Mouse (Mus musculus) brain, embryonic 14.5 days (tissue): ENCODE measurements around the gene Dnal4. TPM values are rescaled to one million over a fixed set of nuclear protein-coding genes. Genes with fewer than 3 reads are reported as not detected.

ENCODE experiments used
- DNase-seq: peaks from one replicate; pipeline ENCODE4 v3.0.0-alpha.2; 2011; ENCODE audit warnings: low read depth
- CTCF ChIP-seq: fragments of 200-500 bp; IDR thresholded peaks from 2 replicates; pipeline ENCODE4 v1.5.1; 2012; ENCODE audit warnings: inconsistent platforms, mild to moderate bottlenecking, moderate library complexity, borderline replicate concordance; ENCODE audit not compliant: insufficient read depth, insufficient read length; ENCODE audit errors: extremely low read depth
- POLR2A ChIP-seq: fragments of 200-500 bp; IDR thresholded peaks from 2 replicates; pipeline ENCODE4 v1.6.1; 2012; ENCODE audit warnings: mild to moderate bottlenecking, inconsistent platforms, borderline replicate concordance; ENCODE audit not compliant: poor library complexity, insufficient read depth, insufficient read length, severe bottlenecking; ENCODE audit errors: extremely low read depth
- polyA plus RNA-seq: library from polyadenylated mRNA; depleted of rRNA; stranded (reverse); fragments of >200 nt; gene quantifications from 2 replicates; pipeline ENCODE4 v1.2.3, GENCODE M21; 2012

The Dnal4 gene
- polyA plus RNA-seq, 1 experiment: 77.6 TPM

- no peak for DNase-seq
- TF ChIP-seq POLR2A (no peak), CTCF (no peak)
Observed at GRCm38 (mm10) chr15:79810061-79810460, 32.4 kb upstream of the Dnal4 start.

DNA sequence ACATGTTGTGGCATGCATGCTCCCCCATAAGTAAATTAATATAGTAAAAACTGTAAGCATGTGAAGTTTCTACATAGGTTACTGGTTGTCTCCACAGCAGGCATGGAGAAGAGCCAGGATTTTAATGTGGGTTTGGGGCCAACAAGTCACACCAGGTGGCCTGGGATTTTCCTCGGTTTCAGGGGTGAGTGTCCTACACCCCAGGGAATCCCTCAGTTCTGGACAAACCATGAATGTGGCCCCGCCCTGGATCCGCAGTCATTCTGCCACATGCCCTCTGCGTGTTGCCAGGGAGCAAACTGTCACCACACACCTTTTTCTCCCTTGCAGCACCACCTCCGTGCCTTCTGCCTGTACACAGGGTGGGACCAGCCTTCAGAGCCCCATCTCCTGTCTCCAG is 31.0 kb upstream of the Dnal4 start:
- no peak for DNase-seq
- TF ChIP-seq POLR2A (no peak), CTCF (no peak)

DNA sequence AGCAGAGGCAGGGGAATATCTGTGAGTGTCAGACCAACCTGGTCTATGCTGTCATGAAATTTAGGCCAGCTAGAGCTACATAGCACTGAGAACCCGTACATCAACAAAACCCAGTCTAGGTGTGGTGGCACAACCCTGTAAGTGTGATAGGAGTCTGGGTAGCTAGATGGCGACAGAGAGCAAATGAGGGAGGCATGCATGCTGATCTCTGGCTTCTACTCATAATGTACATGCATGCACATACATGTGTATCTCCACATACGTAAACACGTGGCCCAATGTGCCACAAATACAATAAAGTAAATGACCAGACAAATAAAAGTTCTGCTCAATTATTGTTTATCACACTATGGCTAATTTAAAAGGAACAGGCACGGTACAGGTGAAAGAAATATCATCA is 30.5 kb upstream of the Dnal4 start:
- TF ChIP-seq CTCF (peak; percentile 80; the same call in 1 of the 2 replicates), POLR2A (no peak)
- DNase-seq: peak; percentile 69

DNA sequence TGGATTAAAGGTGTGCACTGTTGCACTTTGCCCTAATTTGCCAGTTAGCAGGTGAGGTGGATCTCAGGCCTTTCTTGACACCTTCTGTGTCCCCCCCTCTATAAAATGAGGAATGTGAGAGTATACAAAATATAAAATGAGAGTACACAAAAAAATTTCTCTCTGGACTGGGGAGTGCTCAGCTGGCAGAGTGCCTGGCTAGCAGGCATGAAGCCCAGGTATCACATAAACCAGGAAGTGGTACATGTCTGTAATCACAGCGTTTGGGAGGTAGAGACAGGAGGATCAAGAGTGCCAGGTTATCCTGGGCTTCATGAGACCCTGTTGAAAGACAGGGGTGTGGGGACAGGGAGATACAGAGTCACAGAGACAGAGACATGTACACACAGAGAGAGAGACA is 29.4 kb upstream of the Dnal4 start:
- DNase-seq: no peak
- TF ChIP-seq POLR2A (no peak), CTCF (no peak)

GRCm38 (mm10) chr15:79805246-79805645 is 27.6 kb upstream of the Dnal4 start:
- no peak for TF ChIP-seq POLR2A
- TF ChIP-seq CTCF: no peak
- DNase-seq: no peak

GRCm38 (mm10) chr15:79804352-79805071 is 26.9 kb upstream of the Dnal4 start, which contains the start of gene Nptxr:
Nptxr (minus strand) TSS chr15:79804766.
- no peak; the same call in 1 of the 2 replicates for TF ChIP-seq CTCF
- TF ChIP-seq POLR2A: peak; percentile 91
- peak; percentile 69 for DNase-seq

GRCm38 (mm10) chr15:79803533-79804351 is 26.1 kb upstream of the Dnal4 start:
- DNase-seq: peak; percentile 76
- no peak for TF ChIP-seq POLR2A
- TF ChIP-seq CTCF: 0 out of 2 replicates have a peak, but pooled peaks have one; percentile 9

- no peak for DNase-seq
- no peak for TF ChIP-seq POLR2A
- no peak for TF ChIP-seq CTCF
Observed at GRCm38 (mm10) chr15:79802304-79802703, 24.7 kb upstream of the Dnal4 start.

- DNase-seq: no peak
- no peak for TF ChIP-seq CTCF
- TF ChIP-seq POLR2A: no peak
Observed at GRCm38 (mm10) chr15:79801646-79802045, 24.0 kb upstream of the Dnal4 start.

- DNase-seq: no peak
- TF ChIP-seq POLR2A (no peak), CTCF (no peak)
Observed at GRCm38 (mm10) chr15:79800701-79801100, 23.1 kb upstream of the Dnal4 start.

DNA sequence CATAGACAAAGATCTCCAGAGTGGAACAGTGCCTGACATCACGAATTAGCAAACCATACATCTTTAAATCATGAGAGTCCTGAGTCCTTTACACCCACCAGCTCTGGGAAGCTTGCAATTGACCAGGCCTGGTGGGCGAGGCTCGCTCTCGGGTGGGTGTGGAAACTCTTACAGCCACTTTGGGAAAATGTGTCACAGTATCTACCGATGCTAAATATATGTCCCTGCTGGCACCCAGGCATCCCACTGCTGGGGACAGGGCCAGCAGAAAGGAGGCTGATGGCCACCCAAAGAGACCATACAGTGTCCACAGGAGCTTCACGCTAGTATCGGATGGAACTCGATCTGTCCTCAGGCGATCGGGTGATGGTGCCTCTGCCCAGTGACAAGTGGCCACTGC is 20.9 kb upstream of the Dnal4 start:
- TF ChIP-seq CTCF: no peak
- TF ChIP-seq POLR2A: no peak
- no peak for DNase-seq
